Mouse (Mus musculus): Measurements from ENCODE around the gene Hmcn2. TPM values are rescaled to one million over a fixed set of nuclear protein-coding genes. Genes with fewer than 3 reads are reported as not detected.

Gene Hmcn2
- total RNA-seq (2022) = 1 to 10 TPM; 4.4 to 9.4 (median 7.9) TPM

- no peak for DNase-seq (ENCODE audit: low spot score)
These were observed at the start of gene Hmcn2 for GRCm38 (mm10) chr2:31314007-31314465. Gene Hmcn2, plus strand, starts transcription at chr2:31314415.

- no peak for DNase-seq (ENCODE audit: low spot score)
These were observed 46.8 kb upstream of the Hmcn2 start for GRCm38 (mm10) chr2:31267447-31267846.

GRCm38 (mm10) chr2:31268631-31269030 is 45.6 kb upstream of the Hmcn2 start:
- no peak for DNase-seq (ENCODE audit: low spot score)

- no peak for DNase-seq (ENCODE audit: low spot score)
These were observed 45.0 kb upstream of the Hmcn2 start for GRCm38 (mm10) chr2:31269188-31269587.

GRCm38 (mm10) chr2:31269847-31270246 is 44.4 kb upstream of the Hmcn2 start:
- DNase-seq (ENCODE audit: low spot score) = no peak

DNA sequence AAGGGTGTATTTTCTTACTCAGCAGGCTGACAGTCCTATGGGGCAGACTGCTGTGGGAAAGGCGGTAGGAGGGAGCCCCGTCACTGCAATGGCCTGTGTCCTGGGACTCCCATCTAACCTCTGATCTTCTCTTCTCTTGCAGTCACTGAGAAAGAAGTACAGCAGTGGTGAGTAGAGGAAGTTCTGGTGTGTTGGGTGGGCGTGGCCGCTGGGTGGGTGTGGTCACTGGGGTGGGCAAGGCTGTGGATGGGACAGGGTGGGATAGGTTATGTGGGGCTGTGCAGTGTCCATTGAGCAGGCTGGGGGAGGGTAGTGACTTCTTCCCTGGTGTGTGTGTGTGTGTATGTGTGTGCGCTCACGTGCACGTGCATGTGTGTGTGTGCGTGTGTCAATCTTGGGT is 43.7 kb upstream of the Hmcn2 start:
- no peak for DNase-seq (ENCODE audit: low spot score)

GRCm38 (mm10) chr2:31271071-31271470 is 43.1 kb upstream of the Hmcn2 start:
- no peak for DNase-seq (ENCODE audit: low spot score)

GRCm38 (mm10) chr2:31274993-31275392 is 39.2 kb upstream of the Hmcn2 start:
- DNase-seq (ENCODE audit: low spot score) = no peak

GRCm38 (mm10) chr2:31277810-31278209 is 36.4 kb upstream of the Hmcn2 start:
- DNase-seq (ENCODE audit: low spot score) = no peak

- DNase-seq (ENCODE audit: low spot score) = no peak
These were observed 35.7 kb upstream of the Hmcn2 start for GRCm38 (mm10) chr2:31278483-31278882.

GRCm38 (mm10) chr2:31281138-31281537 is 33.1 kb upstream of the Hmcn2 start:
- no peak for DNase-seq (ENCODE audit: low spot score)

- DNase-seq (ENCODE audit: low spot score) = no peak
These were observed 31.9 kb upstream of the Hmcn2 start for GRCm38 (mm10) chr2:31282266-31282665.

DNA sequence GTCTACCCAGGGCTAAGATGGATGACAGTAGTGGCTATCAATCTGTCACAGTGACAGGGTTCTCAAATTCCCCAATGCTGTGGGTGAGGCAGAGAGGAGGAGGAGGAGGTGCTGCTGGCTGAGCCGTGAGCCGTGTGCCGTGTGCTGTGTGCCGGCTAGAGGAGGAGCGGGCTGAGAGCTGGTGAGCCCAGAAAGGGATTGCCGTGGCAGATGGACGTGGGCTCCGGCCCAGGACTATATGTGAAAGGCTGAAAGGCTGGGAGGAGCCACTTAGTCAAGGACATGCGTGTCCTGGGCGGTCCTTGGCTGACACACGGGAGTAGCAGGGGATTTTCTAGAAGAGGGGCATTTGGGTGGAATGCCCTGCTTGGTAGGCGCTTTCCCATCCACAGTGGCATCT is 31.3 kb upstream of the Hmcn2 start:
- no peak for DNase-seq (ENCODE audit: low spot score)

DNA sequence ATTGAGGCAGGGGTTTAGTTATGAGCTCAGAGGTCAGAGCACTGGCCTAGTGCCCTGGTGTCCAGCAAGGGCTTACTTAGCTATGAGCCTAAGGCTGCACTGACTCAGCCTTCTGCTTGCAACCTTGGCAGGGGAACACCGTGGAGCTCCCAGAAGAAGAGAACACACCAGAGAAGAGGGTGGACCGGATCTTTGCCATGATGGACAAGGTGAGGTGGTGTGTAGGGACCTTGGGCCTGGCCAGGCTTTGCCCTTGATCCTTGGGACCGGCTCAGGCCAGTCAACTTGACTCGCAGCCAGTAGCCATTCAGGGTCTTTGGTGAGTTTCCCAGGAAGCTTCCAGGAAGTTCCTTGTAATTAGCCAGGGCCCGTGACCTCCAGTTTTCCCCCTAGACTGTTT is 29.7 kb upstream of the Hmcn2 start:
- no peak for DNase-seq (ENCODE audit: low spot score)

DNA sequence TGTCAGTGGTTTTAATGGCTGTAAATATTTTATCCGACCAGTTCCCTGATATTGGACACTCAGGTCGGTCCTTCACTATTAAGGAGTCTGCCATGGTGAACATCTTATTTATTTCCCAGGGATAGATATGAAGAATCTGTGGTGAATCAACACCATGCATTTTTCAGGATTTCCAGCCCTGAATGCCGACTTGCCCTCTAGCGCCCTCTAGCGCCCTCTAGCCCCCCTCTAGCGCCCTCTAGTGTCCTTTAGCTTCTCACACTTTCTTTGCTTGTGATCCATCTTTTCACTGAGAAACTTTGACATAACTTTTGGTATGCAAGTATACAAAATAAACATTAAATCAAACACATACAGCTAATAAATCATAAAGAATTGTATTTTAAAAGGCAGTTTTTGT is 22.8 kb upstream of the Hmcn2 start:
- DNase-seq (ENCODE audit: low spot score) = peak; percentile 62

GRCm38 (mm10) chr2:31294985-31295384 is 19.2 kb upstream of the Hmcn2 start:
- DNase-seq (ENCODE audit: low spot score) = peak; percentile 67

DNA sequence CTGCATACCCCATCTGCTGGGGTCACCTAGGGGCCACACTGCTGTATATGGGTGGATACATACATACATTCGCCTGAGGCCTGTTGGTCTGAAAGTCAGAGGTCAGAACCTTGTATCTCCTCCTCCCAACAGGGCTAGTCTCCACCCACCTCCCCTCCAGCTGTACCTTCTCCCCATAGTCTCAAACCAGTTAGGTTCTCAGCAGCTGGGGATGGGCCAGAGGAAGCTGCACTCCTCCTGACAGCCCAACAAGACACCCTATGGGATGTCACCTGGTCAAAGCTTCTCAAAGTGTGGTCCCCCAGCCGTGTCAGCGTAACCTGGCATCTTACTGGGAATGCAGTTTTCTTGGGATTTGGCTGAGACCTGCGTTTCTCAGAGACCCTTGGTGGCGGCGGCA is 17.8 kb upstream of the Hmcn2 start:
- DNase-seq (ENCODE audit: low spot score) = no peak

DNA sequence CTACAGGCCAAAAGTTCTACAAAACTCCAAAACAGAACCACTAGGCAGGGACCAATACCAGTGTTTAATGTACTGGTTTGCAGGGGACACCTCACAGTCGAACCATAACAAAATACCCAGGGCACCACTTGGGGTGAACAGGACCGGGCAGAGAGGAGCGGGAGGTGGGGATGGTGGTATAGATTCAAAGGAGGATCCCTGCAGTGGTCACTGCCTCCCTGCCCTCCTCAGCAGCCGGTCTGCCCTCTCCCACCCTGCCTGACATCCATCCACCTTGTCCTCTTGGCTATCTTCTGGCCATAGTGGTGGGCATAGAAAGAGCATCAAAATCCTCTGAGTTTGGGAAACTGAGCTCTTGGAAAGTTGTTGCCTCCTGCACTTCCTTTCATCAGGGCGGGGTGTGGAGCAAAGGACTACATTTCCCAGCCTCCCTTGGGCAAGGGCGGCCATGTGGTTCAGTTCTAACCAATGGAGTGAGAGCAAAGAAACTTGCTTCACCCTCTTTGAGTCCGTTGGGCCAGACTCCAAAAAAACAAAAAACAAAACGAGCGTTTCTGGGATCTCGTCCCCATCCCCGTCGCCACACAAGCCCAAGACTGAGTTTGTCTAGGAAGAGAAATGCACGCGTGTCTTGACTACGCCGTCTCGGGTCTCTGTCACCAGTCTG is 16.5 kb upstream of the Hmcn2 start:
- peak; percentile 70 for DNase-seq (ENCODE audit: low spot score)

- DNase-seq (ENCODE audit: low spot score) = no peak
These were observed 15.4 kb upstream of the Hmcn2 start for GRCm38 (mm10) chr2:31298814-31299213.

GRCm38 (mm10) chr2:31299266-31299665 is 14.9 kb upstream of the Hmcn2 start:
- DNase-seq (ENCODE audit: low spot score) = no peak

- no peak for DNase-seq (ENCODE audit: low spot score)
These were observed 14.2 kb upstream of the Hmcn2 start for GRCm38 (mm10) chr2:31299996-31300395.

- no peak for DNase-seq (ENCODE audit: low spot score)
These were observed 11.0 kb upstream of the Hmcn2 start for GRCm38 (mm10) chr2:31303177-31303576.

DNA sequence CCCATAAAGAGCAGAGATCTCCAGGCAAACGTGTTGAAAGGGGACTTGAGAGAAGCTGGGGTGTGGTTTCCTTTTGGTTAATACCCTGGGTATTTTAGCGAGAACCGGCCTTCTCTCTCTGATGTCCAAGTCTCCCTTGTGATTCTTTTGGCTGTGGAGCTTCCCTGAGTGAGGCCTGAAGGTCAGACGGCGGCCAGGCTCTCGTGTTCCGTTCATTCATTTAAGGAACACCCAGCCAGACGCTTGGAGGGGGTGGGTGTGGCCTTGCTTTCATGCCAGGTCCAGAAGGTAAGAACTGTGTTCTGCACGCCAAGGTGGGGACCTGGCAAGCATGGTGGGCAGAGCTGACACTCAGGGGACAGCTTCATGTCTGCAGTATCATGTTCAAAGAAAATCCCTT is 10.0 kb upstream of the Hmcn2 start:
- peak; percentile 46 for DNase-seq (ENCODE audit: low spot score)

Data from heart, adult 8-10 months (tissue).